Mouse (Mus musculus) CH12.LX (cell line): ENCODE measurements around the gene Pkp1. TPM values are rescaled to one million over a fixed set of nuclear protein-coding genes. Genes with fewer than 3 reads are reported as not detected.

ENCODE experiments used
- DNase-seq: peaks from one replicate; pipeline ENCODE4 v3.0.0-alpha.2; 2013; ENCODE audit errors: extremely low read depth
- H3K27ac ChIP-seq: 2 replicates; pipeline ENCODE4 v1.5.1; 2012; ENCODE audit warnings: low read depth, mild to moderate bottlenecking, control low read depth, moderate library complexity; ENCODE audit not compliant: insufficient read depth
- H3K27me3 ChIP-seq: replicated peaks from 2 replicates; pipeline ENCODE3; 2012; ENCODE audit warnings: inconsistent platforms
- H3K36me3 ChIP-seq, 2 experiments: replicated peaks in 1 of 2; 2 replicates each; pipeline versions ENCODE3 to v1.6.1; 2012; ENCODE audit warnings: inconsistent platforms in 1 of 2, low read length in 1 of 2, mild to moderate bottlenecking in 1 of 2, mixed read lengths in 1 of 2, moderate library complexity in 1 of 2; ENCODE audit not compliant: control insufficient read depth in 1 of 2, insufficient read depth in 1 of 2
- H3K4me1 ChIP-seq, 2 experiments: 2 replicates each; pipeline ENCODE4 v1.6.1; 2012; ENCODE audit warnings: inconsistent platforms in 1 of 2, moderate library complexity in 1 of 2; ENCODE audit not compliant: insufficient read depth in 2 of 2, control insufficient read depth in 1 of 2
- H3K4me2 ChIP-seq: 2 replicates; pipeline ENCODE4 v1.6.1; 2012; ENCODE audit warnings: low read depth, mild to moderate bottlenecking, control low read depth; ENCODE audit not compliant: poor library complexity, insufficient read depth, severe bottlenecking
- H3K4me3 ChIP-seq, 3 experiments: fragments of 150-350 bp in 1 of 3; sonication (generic) in 1 of 3; replicated peaks in 1 of 3; 2 replicates each; pipeline versions ENCODE3 to v1.5.1; 2011 to 2012; ENCODE audit warnings: low read depth in 2 of 3, low read length in 2 of 3, mild to moderate bottlenecking in 2 of 3, moderate library complexity in 2 of 3, control low read depth in 1 of 3, improper control_type of control experiment in 1 of 3, inconsistent platforms in 1 of 3, mixed read lengths in 1 of 3; ENCODE audit not compliant: poor library complexity in 1 of 3
- H3K79me2 ChIP-seq: replicated peaks from 2 replicates; pipeline ENCODE4 v1.6.1; 2012; ENCODE audit warnings: mild to moderate bottlenecking, moderate library complexity; ENCODE audit not compliant: control insufficient read depth, poor library complexity, insufficient read depth, severe bottlenecking; ENCODE audit errors: extremely low read depth
- H3K9ac ChIP-seq: 2 replicates; pipeline ENCODE4 v1.6.1; 2012; ENCODE audit warnings: low read depth, mild to moderate bottlenecking, control low read depth, moderate library complexity; ENCODE audit not compliant: insufficient read depth
- H3K9me3 ChIP-seq: replicated peaks from 2 replicates; pipeline ENCODE3; 2012; ENCODE audit warnings: low read length, inconsistent platforms, mixed read lengths
- CHD1 ChIP-seq: IDR thresholded peaks from 2 replicates; pipeline ENCODE4 v1.6.1; 2012; ENCODE audit warnings: low read depth, low read length, improper control_type of control experiment, inconsistent platforms
- CTCF ChIP-seq, 2 experiments: IDR thresholded peaks in 1 of 2; conservative IDR thresholded peaks in 1 of 2; 2 replicates each; pipeline ENCODE4 v1.5.1; 2011 to 2012; ENCODE audit warnings: low read depth in 2 of 2, low read length in 2 of 2, improper control_type of control experiment in 1 of 2, inconsistent platforms in 1 of 2, mild to moderate bottlenecking in 1 of 2, moderate library complexity in 1 of 2
- GABPA ChIP-seq: IDR thresholded peaks from 2 replicates; pipeline ENCODE4 v1.6.1; 2012; ENCODE audit warnings: low read depth, low read length, improper control_type of control experiment, inconsistent platforms; ENCODE audit not compliant: insufficient replicate concordance
- HCFC1 ChIP-seq: IDR thresholded peaks from 2 replicates; pipeline ENCODE4 v1.6.1; 2012; ENCODE audit warnings: low read depth, mild to moderate bottlenecking, inconsistent platforms, low read length, improper control_type of control experiment
- JUN ChIP-seq: IDR thresholded peaks from 2 replicates; pipeline ENCODE4 v1.6.1; 2011; ENCODE audit warnings: low read depth, mild to moderate bottlenecking, low read length, improper control_type of control experiment, moderate library complexity; ENCODE audit not compliant: insufficient read depth
- JUND ChIP-seq: conservative IDR thresholded peaks from 2 replicates; pipeline ENCODE4 v1.6.1; 2011; ENCODE audit warnings: low read depth, low read length, improper control_type of control experiment
- KAT2A ChIP-seq: IDR thresholded peaks from 2 replicates; pipeline ENCODE4 v1.6.1; 2012; ENCODE audit warnings: low read length, improper control_type of control experiment, inconsistent platforms; ENCODE audit not compliant: insufficient replicate concordance
- MAFK ChIP-seq: IDR thresholded peaks from 2 replicates; pipeline ENCODE4 v1.6.1; 2011; ENCODE audit warnings: low read length, improper control_type of control experiment; ENCODE audit not compliant: insufficient replicate concordance
- MAX ChIP-seq: IDR thresholded peaks from 2 replicates; pipeline ENCODE4 v1.6.1; 2011; ENCODE audit warnings: low read length, improper control_type of control experiment
- MEF2A ChIP-seq: IDR thresholded peaks from 2 replicates; pipeline ENCODE4 v1.6.1; 2014; ENCODE audit warnings: low read depth, mild to moderate bottlenecking, inconsistent platforms, low read length, improper control_type of control experiment, borderline replicate concordance
- MYC ChIP-seq: IDR thresholded peaks from 2 replicates; pipeline ENCODE4 v1.6.1; 2011; ENCODE audit warnings: low read depth, mild to moderate bottlenecking, improper control_type of control experiment, low read length
- NRF1 ChIP-seq: IDR thresholded peaks from 2 replicates; pipeline ENCODE4 v1.6.1; 2014; ENCODE audit warnings: low read depth, mild to moderate bottlenecking, inconsistent platforms, low read length, improper control_type of control experiment, moderate library complexity
- POLR2A ChIP-seq: IDR thresholded peaks from 2 replicates; pipeline ENCODE4 v1.6.1; 2011; ENCODE audit warnings: low read depth, mild to moderate bottlenecking, improper control_type of control experiment, low read length
- RAD21 ChIP-seq: IDR thresholded peaks from 2 replicates; pipeline ENCODE4 v1.6.1; 2011; ENCODE audit warnings: low read depth, mild to moderate bottlenecking, low read length, improper control_type of control experiment, moderate library complexity
- RCOR1 ChIP-seq: conservative IDR thresholded peaks from 2 replicates; pipeline ENCODE4 v1.6.1; 2012; ENCODE audit warnings: low read depth, mild to moderate bottlenecking, inconsistent platforms, low read length, improper control_type of control experiment
- TCF12 ChIP-seq: IDR thresholded peaks from 2 replicates; pipeline ENCODE4 v1.6.1; 2014; ENCODE audit warnings: low read depth, mild to moderate bottlenecking, inconsistent platforms, low read length, improper control_type of control experiment
- UBTF ChIP-seq: IDR thresholded peaks from 2 replicates; pipeline ENCODE4 v1.6.1; 2012; ENCODE audit warnings: low read depth, mild to moderate bottlenecking, inconsistent platforms, low read length, improper control_type of control experiment, moderate library complexity
- USF1 ChIP-seq: IDR thresholded peaks from 2 replicates; pipeline ENCODE4 v1.6.1; 2014; ENCODE audit warnings: low read depth, mild to moderate bottlenecking, inconsistent platforms, low read length, improper control_type of control experiment
- USF2 ChIP-seq: conservative IDR thresholded peaks from 2 replicates; pipeline ENCODE4 v1.6.1; 2011; ENCODE audit warnings: low read depth, low read length, improper control_type of control experiment
- ZC3H11A ChIP-seq: IDR thresholded peaks from 2 replicates; pipeline ENCODE4 v1.6.1; 2012; ENCODE audit warnings: low read depth, mild to moderate bottlenecking, inconsistent platforms, low read length, improper control_type of control experiment
- ZKSCAN1 ChIP-seq: IDR thresholded peaks from 2 replicates; pipeline ENCODE4 v1.6.1; 2012; ENCODE audit warnings: low read depth, inconsistent platforms, low read length, improper control_type of control experiment, borderline replicate concordance
- ZMIZ1 ChIP-seq: IDR thresholded peaks from 2 replicates; pipeline ENCODE4 v1.6.1; 2012; ENCODE audit warnings: low read depth, mild to moderate bottlenecking, inconsistent platforms, low read length, improper control_type of control experiment
- ZNF384 ChIP-seq: IDR thresholded peaks from 2 replicates; pipeline ENCODE4 v1.6.1; 2012; ENCODE audit warnings: low read depth, low read length, improper control_type of control experiment, inconsistent platforms
- dilution Hi-C: fragments of 300-500 bp; cut with MboI; formaldehyde crosslinking; loops from 2 replicates; pipeline ENCODE4 v1.14.3; 2020; ENCODE audit warnings: low sequenced_read_pairs; ENCODE audit not compliant: extremely low pct_unique_long_range_greater_than_20kb, extremely low pct_ligation_motif_present
- in situ Hi-C: fragments of 300-500 bp; cut with MboI; formaldehyde crosslinking; loops from 3 replicates; pipeline ENCODE4 v1.14.3; 2019; ENCODE audit warnings: low sequenced_read_pairs, low pct_ligation_motif_present, low pct_unique_long_range_greater_than_20kb, mixed read lengths
- polyA plus RNA-seq: library from polyadenylated mRNA; unstranded; fragments of >175 nt; gene quantifications from 2 replicates; pipeline ENCODE4 v1.2.1, GENCODE M21; 2012; ENCODE audit warnings: low read depth; ENCODE audit not compliant: insufficient read length
- total RNA-seq, 2 experiments: library from RNA; depleted of rRNA; stranded (reverse); fragments of 300-350 nt in 1 of 2; fragments of >200 nt in 1 of 2; gene quantifications; 2 replicates each; pipeline ENCODE4 v1.2.3; 2012 to 2014

The Pkp1 gene
- total and polyA plus RNA-seq, 3 experiments: not detected

GRCm38 (mm10) chr1:135925848-135926247, 6.8 kb upstream of the Pkp1 start:
- Histone ChIP-seq H3K4me1 (peaks cover 11 to 37% of the 10 kb centered on the region in 2 experiments), H3K79me2 (no peaks in the 10 kb centered on the region)
- dilution Hi-C loops: no loop called here
- no peak for DNase-seq
- TF ChIP-seq POLR2A: no peak
- TF ChIP-seq KAT2A: no peak
- no peak for TF ChIP-seq JUN
- TF ChIP-seq HCFC1: no peak
- TF ChIP-seq ZKSCAN1: no peak
- no peak for TF ChIP-seq MAFK
- no peak for TF ChIP-seq ZNF384
- TF ChIP-seq MYC: no peak
- no peak for TF ChIP-seq MAX
- no peak for TF ChIP-seq NRF1
- TF ChIP-seq JUND: no peak
- no peak for TF ChIP-seq ZMIZ1
- TF ChIP-seq CTCF (conservative IDR thresholded peaks at IDR 0.05 in 1 of 2, IDR thresholded peaks at IDR 0.05 in 1 of 2; ENCODE audit: low read depth in 2 of 2, low read length in 2 of 2): no peak
- TF ChIP-seq CHD1: no peak
- TF ChIP-seq TCF12: no peak
- TF ChIP-seq UBTF: no peak
- no peak for TF ChIP-seq USF1
- no peak for TF ChIP-seq ZC3H11A
- TF ChIP-seq, all 38 proteins: peak for 0
- H3K27ac ChIP-seq: no peak overlapping the region
- no peaks in the 10 kb centered on the region for H3K36me3 ChIP-seq
- in situ Hi-C loops: no loop called here
- no peak overlapping the region for H3K4me2 ChIP-seq
- H3K4me3 ChIP-seq: no peak overlapping the region
- H3K9ac ChIP-seq: no peak overlapping the region
- H3K27me3 ChIP-seq: peaks cover 59% of the 10 kb centered on the region
- no peaks in the 10 kb centered on the region for H3K9me3 ChIP-seq

DNA sequence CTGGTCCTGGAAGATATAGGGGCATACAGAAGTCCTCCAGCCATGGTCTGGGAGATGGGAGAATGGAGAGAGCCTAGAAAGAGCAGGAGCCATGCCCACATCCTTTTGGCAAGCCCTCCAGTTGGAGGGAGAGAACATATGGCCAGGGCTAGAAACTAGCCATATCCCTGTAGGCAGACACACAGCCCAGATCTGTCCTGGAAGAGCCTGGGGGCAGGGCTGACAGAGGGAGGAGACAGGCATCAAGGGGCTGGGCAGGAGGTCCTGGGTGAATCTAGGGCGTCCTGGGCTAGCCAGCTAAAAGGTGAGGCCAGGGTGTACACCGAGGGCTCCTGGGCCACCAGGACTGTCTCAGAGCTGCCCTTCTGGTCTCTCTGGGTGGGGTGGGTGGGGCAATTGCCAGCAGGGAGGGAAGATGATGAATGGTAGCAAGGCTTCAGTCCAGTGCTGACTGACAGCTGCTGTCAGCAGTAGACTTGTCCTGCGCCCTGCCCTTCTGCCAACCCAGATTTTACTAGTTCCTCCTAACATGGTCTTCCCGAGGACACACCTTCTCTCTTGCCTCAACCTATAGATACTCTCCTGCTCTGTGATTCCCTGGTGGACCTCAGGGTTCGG, 5.5 kb upstream of the Pkp1 start:
- no peaks in the 10 kb centered on the region for H3K9me3 ChIP-seq
- dilution Hi-C loops: no loop called here
- H3K27ac ChIP-seq: no peak overlapping the region
- H3K9ac ChIP-seq: no peak overlapping the region
- peaks cover 5 to 23% of the 10 kb centered on the region in 2 experiments; a peak in 3 of 4 replicates for H3K4me1 ChIP-seq
- H3K79me2 ChIP-seq: no peaks in the 10 kb centered on the region
- H3K4me2 ChIP-seq: no peak overlapping the region
- DNase-seq: no peak
- H3K27me3 ChIP-seq: peaks cover 63% of the 10 kb centered on the region
- H3K4me3 ChIP-seq: no peak overlapping the region
- H3K36me3 ChIP-seq: no peaks in the 10 kb centered on the region
- no peak for TF ChIP-seq ZNF384
- TF ChIP-seq MEF2A: no peak
- no peak for TF ChIP-seq HCFC1
- no peak for TF ChIP-seq GABPA
- no peak for TF ChIP-seq RCOR1
- TF ChIP-seq TCF12: no peak
- no peak for TF ChIP-seq RAD21
- no peak for TF ChIP-seq USF2
- no peak for TF ChIP-seq KAT2A
- no peak for TF ChIP-seq CTCF (conservative IDR thresholded peaks at IDR 0.05 in 1 of 2, IDR thresholded peaks at IDR 0.05 in 1 of 2; ENCODE audit: low read depth in 2 of 2, low read length in 2 of 2)
- in situ Hi-C loops: no loop called here
